In the genomic region with DNA sequence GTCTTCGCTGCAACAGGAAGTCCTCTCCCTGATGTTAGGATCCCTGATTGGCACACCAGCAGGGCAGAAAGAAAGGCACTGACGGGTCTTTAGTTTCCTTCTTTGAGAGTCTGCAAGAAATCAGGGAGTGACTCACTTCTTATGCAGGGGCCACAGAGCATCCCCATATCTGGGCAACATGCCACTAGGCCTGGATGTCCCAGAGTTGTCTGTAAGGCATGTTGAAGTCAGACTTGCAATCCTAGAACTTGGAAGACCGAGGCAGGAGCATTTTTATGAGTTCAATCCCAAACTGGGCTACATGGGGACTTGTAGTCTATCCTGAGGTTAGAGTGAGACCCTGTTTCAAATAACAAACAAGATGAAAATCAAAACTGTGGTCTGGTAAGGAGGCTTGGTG, we compare ENCODE assay signal across 3 mouse cellular contexts. TPM values are rescaled to one million over a fixed set of nuclear protein-coding genes. Genes with fewer than 3 reads are reported as not detected.
"Had no signal": no experiment of that assay in that cellular context is flagged by ENCODE, and none has a peak within 500 bp of the region (broad histone marks: within the 10 kb centered on the region; RNA-seq: fewer than 3 reads in every experiment).

No protein-coding gene starts in this region.

RNA-seq across cellular contexts. Expression of a gene that starts 3.1 kb away (rescaled TPM):
- total RNA-seq: megakaryocyte-erythroid progenitor cell, adult 5-6 weeks had no signal

RNA-seq across cellular contexts. Expression of a gene that starts 47.7 kb away (rescaled TPM):
- polyA plus RNA-seq: midbrain, embryonic 11.5 days; neural tube, embryonic 12.5 days had no signal
